Mouse (Mus musculus): ENCODE measurements around the gene Adgra3.
A peak's percentile ranks its signal among the peaks of the same experiment; 100 is the strongest.

Gene Adgra3

DNA sequence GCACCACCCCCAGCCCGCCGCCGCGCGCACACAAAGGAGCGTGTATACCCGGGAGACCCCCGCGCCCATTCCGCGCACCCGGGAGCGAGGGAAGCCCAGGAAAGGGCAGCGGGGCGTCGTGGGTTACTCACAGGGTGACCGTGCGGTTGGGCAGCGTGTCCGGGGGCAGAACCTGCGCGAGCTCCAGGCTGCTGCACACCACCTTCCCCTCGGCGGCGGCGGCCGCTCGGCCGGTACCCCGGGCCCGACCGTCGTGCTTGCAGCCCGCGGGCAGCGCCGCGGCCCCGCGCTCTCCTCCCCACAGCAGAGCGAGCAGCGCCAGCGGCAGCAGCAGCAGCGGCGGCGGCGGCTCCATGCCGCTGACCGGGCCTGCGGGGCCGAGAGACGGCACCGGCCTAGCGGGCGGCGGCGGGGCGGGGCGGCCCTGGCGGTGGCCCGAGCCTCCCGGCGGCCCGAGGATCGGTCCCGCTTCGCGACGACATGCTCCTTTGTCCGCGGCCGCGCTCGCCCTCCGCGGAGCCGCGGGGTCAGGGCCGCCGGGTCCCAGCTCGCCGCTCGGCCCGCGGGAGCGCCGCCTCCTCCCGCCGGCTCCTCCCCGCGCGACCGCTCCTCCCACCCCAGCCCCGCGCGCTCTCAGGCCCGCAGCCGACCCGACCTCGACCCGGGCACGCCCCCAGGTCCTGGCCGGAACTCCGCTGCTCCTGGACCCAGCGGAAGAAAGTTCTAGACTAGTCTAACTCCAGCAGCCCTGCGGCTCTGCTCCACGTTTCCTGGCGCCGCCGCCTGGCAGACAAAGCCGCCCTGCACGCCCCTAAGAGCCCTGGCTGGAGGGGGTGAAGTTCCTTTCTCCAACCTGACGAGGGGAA, at the start of gene Adgra3:
Adgra3 (minus strand) TSS at position 586 of the 866 bp plus-strand sequence.
- peak; percentile 89 to 95 for DNase-seq

- no peak for DNase-seq
Observed at GRCm38 (mm10) chr5:50083441-50083840, 24.6 kb upstream of the Adgra3 start.

GRCm38 (mm10) chr5:50074245-50074644, 15.4 kb upstream of the Adgra3 start:
- no peak for DNase-seq

DNA sequence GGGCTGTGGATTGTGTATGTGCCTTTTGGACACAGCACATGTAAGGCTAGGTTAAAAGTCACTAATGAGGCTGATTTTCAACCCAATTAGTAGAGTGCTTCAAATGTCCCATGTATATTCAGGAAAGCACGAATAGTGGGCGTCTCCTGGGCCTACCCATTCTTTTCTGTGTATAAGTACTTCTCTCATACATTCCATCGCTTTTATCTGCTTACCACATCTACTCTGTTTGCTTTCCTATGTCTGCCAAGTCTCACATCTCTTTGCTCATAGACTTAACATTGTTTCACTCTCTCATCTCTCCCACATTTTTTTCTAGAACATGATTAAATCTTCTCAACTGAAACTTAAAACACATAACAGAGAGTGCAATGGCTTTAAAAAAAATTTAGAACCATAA, 5.4 kb upstream of the Adgra3 start:
- DNase-seq, result no peak

DNA sequence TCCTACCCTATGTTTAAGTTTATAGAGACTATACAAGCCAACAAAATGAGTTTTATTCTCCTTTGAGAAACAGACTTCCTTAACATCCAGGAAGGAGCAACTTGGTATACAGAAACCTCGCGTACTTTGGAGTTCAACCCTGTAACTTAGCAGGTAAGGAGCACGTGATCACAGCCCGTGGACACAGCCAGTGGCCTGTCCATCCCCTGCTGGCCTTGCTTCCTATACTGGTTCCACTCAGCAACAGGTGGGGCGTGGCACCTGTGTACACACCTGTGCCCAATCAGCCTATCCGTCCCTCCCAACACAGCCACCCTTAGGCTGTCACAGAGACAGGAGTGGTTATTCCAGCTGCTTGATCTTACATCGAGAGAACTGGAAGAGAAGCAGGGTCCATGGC, 780 bp upstream of the Adgra3 start:
- DNase-seq, result peak; percentile 66 to 81

- DNase-seq, result peak in 1 of 2 experiments; percentile 49
Observed at GRCm38 (mm10) chr5:50057612-50058420, 990 bp downstream of the Adgra3 start.

DNA sequence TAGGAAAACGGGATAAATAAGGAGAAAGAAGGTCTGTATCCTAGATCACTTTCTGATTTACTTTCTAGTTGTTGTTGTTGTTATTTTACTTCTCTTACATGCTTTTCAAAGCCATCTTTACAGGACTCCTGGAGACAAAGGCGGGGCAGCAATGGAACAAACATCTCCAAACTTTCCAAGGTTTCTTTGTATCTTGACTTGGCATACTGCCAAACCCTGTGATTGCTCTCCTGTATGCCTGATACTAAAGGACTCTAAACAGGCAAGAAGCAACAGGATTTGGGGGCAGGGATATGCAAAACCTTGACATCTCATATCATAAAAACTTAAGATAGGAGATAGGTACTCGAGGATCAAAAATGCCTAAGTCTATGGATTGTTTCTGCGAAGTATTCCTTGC, 6.3 kb downstream of the Adgra3 start:
- no peak for DNase-seq

DNA sequence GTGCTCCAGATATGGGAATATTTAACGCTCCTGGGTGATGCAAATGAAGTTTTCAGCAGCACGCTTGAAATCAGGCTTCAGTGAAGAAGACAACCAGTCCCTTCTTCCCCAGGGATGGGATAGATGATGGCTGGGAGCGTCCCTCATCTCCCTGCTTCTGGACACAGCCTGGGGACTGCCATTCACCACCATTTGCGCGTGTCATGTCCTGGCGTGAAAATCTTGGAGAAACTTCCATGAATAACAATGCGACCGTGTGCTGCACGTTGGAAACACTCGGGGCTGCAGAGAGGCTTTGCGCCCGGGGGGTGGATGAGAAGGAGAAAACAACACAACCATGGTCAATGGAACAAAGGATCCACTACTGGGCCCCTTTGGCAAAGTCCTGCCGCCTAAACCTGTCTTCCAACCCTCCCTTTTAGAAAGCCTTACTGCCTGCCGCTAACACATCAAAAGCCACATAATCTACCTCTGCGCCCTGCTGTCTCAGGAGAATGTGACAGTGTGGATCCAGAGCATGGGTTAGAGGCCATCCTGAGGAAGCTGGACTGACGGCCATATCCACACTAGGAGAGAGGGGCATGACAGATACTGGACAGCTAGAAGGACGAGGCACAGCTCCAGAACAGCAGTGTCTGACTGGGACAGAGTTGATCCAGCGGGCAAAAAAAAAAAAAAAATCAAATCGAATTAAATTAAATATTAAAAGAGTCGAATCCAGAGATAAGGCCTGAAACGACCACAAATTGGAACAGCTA, 8.0 kb downstream of the Adgra3 start:
- DNase-seq, result no peak

- no peak for DNase-seq
Observed at GRCm38 (mm10) chr5:50050037-50050436, 8.8 kb downstream of the Adgra3 start.

- no peak for DNase-seq
Observed at GRCm38 (mm10) chr5:50049506-50049905, 9.3 kb downstream of the Adgra3 start.

GRCm38 (mm10) chr5:50048960-50049359, 9.8 kb downstream of the Adgra3 start:
- no peak for DNase-seq

DNA sequence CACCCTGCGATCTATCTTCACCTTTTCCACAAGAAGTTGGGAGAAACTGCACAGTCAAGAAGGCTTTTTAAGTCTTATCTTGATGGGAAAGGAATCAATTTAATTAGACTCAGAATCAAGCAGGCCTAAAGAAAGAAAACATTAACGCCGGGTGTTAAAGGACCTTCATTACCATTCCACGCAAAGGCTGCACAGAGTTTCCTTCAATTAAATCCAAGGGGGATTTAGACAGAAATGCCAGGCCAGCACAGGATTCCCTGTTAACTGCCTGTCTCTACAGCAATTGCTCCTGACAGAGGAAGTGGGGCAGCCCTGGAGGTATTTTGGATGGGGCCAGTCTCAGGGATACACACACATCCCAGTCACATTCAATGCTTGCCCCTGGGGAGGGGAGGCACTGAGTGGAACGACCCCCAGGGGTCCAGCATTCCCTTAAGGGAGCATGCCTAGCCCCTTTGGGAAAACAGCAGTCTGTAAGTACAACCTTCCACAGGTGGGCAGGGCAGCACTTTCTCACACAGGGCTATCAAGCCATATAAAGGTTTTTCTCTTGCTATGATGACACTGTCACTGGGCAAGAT, 10.4 kb downstream of the Adgra3 start:
- DNase-seq, result no peak

- no peak for DNase-seq
Observed at GRCm38 (mm10) chr5:50045180-50045579, 13.6 kb downstream of the Adgra3 start.

DNA sequence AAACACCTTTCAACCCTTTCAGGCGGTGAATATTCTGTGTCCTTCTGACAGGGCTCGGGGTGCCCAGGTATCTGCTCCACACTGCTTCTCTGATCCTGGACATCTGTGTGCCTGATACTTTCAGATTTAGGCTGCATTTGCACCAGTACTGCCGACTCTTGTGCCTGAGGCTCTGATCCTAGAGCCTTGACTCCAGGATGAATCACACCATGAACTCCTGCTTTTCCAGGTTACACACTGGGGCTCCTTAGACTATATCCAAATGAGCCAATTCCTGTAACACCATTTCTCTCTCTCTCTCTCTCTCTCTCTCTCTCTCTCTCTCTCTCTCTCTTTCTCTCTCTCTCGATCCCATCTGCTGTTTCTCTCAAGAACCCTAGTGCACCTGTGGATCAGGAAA, 15.1 kb downstream of the Adgra3 start:
- DNase-seq, result no peak

DNA sequence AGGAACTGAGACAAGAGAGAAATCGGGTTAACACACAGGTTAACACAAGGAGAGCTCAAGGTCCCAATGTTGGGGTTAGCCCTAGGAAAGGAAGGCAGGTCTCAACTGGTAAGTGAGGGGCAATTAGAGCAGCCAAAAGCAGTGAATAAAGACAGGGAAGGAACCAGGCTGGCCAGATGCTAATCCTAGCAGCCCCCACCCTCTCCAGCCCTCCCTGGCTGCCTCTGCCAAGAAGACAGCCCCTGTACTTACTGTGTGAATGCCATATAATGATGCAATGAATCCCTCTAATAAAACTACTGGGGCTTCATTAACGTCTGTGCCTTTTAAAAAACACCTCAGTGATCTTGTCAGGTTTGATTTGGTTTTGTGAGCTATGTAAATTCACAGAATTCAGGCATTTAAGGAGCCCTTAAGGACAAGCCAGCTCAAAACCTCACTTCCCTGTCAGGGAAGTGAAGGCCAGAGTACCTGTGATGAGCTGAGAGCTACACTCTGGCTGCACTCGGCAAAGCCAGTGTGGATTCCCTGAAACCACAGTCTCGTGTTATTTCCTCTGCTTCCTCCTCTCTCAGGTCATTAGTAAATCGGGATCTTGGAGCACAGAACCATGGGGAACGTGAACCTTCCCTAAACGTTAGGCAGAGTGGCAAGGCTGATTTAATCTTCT, 16.4 kb downstream of the Adgra3 start:
- no peak for DNase-seq

DNA sequence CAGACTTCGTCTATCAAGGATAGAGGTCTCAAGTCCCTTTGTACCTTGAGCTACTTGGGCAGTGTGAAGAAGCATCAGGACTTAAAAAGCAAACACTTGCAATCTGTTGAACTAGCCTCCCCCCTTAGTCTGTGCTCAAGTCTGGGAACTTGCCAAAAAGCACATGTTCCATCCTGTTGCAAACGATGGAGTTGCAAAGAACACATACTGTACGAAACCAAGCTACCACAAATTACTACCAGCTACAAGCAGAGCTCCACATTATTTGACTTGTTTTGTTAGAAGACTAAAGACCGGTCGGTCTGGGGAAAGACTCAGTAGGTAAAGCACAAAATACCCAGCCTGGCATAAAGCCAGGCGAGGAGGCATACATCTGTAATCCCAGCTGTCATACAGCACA, 19.3 kb downstream of the Adgra3 start:
- DNase-seq, result no peak

GRCm38 (mm10) chr5:50037666-50038065, 21.1 kb downstream of the Adgra3 start:
- DNase-seq, result no peak

DNA sequence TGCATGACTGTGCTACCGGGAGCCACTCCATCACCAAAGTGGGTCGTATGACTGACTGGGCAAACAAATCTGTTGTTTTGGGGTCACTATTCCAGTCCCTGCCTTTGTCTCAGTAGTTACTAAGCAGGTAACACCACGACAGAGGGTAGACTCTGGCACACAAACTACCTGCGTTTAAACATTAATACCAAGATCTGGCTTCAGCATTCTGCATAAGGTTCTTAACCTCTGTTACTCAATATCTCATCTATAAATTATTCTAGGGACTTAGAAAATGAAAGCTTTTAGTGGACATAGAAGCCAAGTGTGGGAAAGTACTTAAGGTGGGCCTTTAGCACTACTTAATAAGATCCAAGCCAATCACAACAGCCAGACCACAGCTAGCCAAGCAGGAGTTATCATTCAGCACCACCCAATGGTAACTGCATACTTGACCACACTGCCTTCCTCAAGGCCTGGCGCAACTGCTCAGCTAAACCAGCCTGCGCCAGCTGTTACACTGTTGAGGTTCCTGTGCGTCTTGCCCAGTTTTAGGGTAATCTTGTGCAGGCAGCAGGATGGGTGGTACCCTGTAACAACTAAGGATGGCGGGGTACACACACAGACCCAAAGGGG, 23.8 kb downstream of the Adgra3 start:
- DNase-seq, result peak; percentile 44 to 72

GRCm38 (mm10) chr5:50034231-50034630, 24.6 kb downstream of the Adgra3 start:
- peak; percentile 58 to 71 for DNase-seq

DNA sequence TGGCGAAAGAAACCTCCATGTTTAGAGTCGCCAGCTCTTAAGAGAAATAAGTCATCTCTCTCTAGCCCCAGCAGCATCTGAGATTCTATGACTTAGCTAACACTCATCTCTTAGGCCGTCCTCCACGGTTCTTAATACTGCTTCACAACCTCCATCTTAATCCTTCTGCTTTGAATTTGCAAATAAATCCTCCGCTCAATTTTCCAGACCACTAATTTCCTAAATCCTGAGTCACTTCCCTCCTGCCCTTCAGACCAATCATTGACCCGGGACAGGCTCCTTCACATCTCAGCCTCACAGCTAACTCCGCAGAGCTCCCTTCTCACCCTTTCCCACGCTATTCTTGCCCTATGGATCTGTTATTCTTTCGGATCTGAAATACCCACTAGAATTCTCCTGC, 25.1 kb downstream of the Adgra3 start:
- no peak for DNase-seq

DNA sequence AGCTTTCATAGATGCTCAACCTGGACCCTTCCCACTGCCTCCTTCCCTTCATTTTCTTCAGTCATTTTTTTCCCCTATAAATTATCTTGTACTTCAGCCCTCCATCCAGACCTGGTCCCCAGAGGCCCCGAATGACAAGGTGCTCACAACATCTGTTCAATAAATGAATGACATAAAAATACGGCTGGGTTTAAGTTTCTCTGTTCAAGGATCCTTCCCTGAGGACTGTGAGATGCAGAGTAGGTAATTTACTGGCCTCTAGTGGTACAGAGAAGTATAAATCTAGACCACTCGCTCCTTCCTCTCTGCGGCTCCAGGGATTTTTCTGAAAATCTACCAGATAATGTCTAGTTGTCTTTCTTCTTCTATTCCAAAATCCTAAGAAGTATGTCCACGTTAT, 26.5 kb downstream of the Adgra3 start:
- no peak for DNase-seq
